Mouse (Mus musculus): ENCODE results near the gene Kpna6.
"Not testable (repeated sequence)": the region's sequence is repeated elsewhere in the genome, so short reads cannot be mapped to it uniquely, and the experiment has no call there.

Kpna6 gene

GRCm38 (mm10) chr4:129672083-129672877 is at the start of gene Kpna6:
Gene Kpna6 (minus strand): TSS chr4:129672767.
- peak; percentile 66 to 86 for DNase-seq

GRCm38 (mm10) chr4:129716310-129716709 is 43.7 kb upstream of the Kpna6 start:
- DNase-seq = no peak

- DNase-seq = no peak
Measured at GRCm38 (mm10) chr4:129709486-129710129, 37.0 kb upstream of the Kpna6 start.

GRCm38 (mm10) chr4:129706750-129707149 is 34.2 kb upstream of the Kpna6 start:
- DNase-seq = no peak

- DNase-seq = no peak
Measured at GRCm38 (mm10) chr4:129702454-129702853, 29.9 kb upstream of the Kpna6 start.

- DNase-seq = peak; percentile 47 to 86
Measured at GRCm38 (mm10) chr4:129701503-129702377, 29.2 kb upstream of the Kpna6 start.

GRCm38 (mm10) chr4:129700661-129701060 is 28.1 kb upstream of the Kpna6 start:
- not testable (repeated sequence) for DNase-seq

GRCm38 (mm10) chr4:129700216-129700615 is 27.6 kb upstream of the Kpna6 start:
- DNase-seq = no peak

- no peak for DNase-seq
Measured at GRCm38 (mm10) chr4:129697191-129697590, 24.6 kb upstream of the Kpna6 start.

GRCm38 (mm10) chr4:129696158-129696985 is 23.8 kb upstream of the Kpna6 start, which contains the start of gene Tmem39b:
Gene Tmem39b (minus strand): TSS chr4:129696838.
- DNase-seq = peak; percentile 80 to 83

GRCm38 (mm10) chr4:129695815-129696157 is 23.2 kb upstream of the Kpna6 start:
- no peak for DNase-seq

- DNase-seq = no peak
Measured at GRCm38 (mm10) chr4:129684531-129684930, 12.0 kb upstream of the Kpna6 start.

- no peak for DNase-seq
Measured at GRCm38 (mm10) chr4:129683901-129684493, 11.4 kb upstream of the Kpna6 start.

- no peak for DNase-seq
Measured at GRCm38 (mm10) chr4:129681837-129682236, 9.3 kb upstream of the Kpna6 start.

- no peak for DNase-seq
Measured at GRCm38 (mm10) chr4:129672878-129673449, 397 bp upstream of the Kpna6 start.

GRCm38 (mm10) chr4:129671491-129672082 is 980 bp downstream of the Kpna6 start:
- DNase-seq = peak in 1 of 2 experiments; percentile 47

GRCm38 (mm10) chr4:129662255-129662813 is 10.2 kb downstream of the Kpna6 start:
- no peak for DNase-seq

- DNase-seq = no peak
Measured at GRCm38 (mm10) chr4:129661584-129661983, 11.0 kb downstream of the Kpna6 start.

GRCm38 (mm10) chr4:129654770-129655169 is 17.8 kb downstream of the Kpna6 start:
- DNase-seq = no peak

- no peak for DNase-seq
Measured at GRCm38 (mm10) chr4:129650359-129650758, 22.2 kb downstream of the Kpna6 start.

- no peak for DNase-seq
Measured at GRCm38 (mm10) chr4:129648656-129649055, 23.9 kb downstream of the Kpna6 start.
